Mouse (Mus musculus): ENCODE measurements around the gene Gm12258.

- TF ChIP-seq CTCF (IDR thresholded peaks at IDR 0.05; ENCODE audit: low read depth, low read length) (no peak), POLR2A (IDR thresholded peaks at IDR 0.05; ENCODE audit: extremely low read depth, insufficient read depth, low read length) (no peak)
Measured at GRCm38 (mm10) chr11:58867954-58868330, 21.0 kb downstream of the Gm12258 start.

Data from liver, adult 2 months (tissue).